In the genomic region with DNA sequence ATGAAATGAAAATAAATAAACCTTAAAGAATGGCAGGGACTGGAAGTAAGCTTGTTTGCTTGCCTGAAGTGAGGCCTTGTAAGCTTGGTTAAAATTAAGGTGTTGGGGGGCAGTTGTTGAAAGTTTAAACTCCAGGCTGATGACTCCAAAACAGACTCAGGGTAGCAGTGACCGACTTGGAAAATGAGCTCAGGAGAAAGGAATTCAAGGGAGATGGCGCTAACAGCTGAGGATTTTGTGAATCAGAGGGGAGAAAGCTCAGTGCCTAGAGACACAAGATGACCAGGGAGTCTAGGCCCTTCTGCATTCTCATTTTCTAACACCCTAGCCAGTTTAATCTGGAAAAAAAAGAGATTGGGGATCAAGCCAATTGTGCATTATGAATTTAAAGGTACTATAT, we compare ENCODE assay signal across 19 mouse cellular contexts. TPM values are rescaled to one million over a fixed set of nuclear protein-coding genes. Genes with fewer than 3 reads are reported as not detected.
A peak's percentile ranks its signal among the peaks of the same experiment; 100 is the strongest.
DNase-seq lines count a peak whose midpoint lies in the region; ATAC-seq and TF ChIP-seq lines count a peak whose summit lies in the region.
"Had no signal": no experiment of that assay in that cellular context is flagged by ENCODE, and none has a peak within 500 bp of the region (broad histone marks: within the 10 kb centered on the region; RNA-seq: fewer than 3 reads in every experiment).

No protein-coding gene starts in this region.

- 5% methylated on average over 2 of the region's 2 CpGs for WGBS in heart, embryonic 13.5 days
- 12% methylated on average over 2 of the region's 2 CpGs for WGBS in heart, embryonic 15.5 days
- 52% methylated on average over 2 of the region's 2 CpGs for WGBS in forebrain, postnatal 0 days
- 80% methylated on average over 2 of the region's 2 CpGs for WGBS in neural tube, embryonic 15.5 days

- 0 out of 2 replicates have a peak, but pooled peaks have one; percentile 31 for ATAC-seq in heart, embryonic 13.5 days (ENCODE audit: extremely low read depth, insufficient number of reproducible peaks, low FRiP score, low TSS enrichment)
- ATAC-seq in heart, embryonic 15.5 days (replicated peaks; ENCODE audit: insufficient number of reproducible peaks, insufficient read depth, low FRiP score, low read depth) = peak; percentile 32; the same call in 1 of the 2 replicates
- ATAC-seq in forebrain, postnatal 0 days = no peak
- ATAC-seq in neural tube, embryonic 15.5 days (ENCODE audit: low FRiP score) = no peak

- peaks cover 64% of the 10 kb centered on the region for H3K4me1 ChIP-seq in heart, embryonic 13.5 days
- H3K4me1 ChIP-seq in heart, embryonic 15.5 days (replicated peaks) = peaks cover 42% of the 10 kb centered on the region
- no peaks in the 10 kb centered on the region for H3K4me1 ChIP-seq in forebrain, postnatal 0 days (ENCODE audit: insufficient read depth)
- H3K4me1 ChIP-seq in neural tube, embryonic 15.5 days = no peaks in the 10 kb centered on the region
- H3K4me1 ChIP-seq: limb, embryonic 13.5 days had no signal

- peak overlapping the region; percentile 88 for H3K27ac ChIP-seq in heart, embryonic 13.5 days (replicated peaks)
- peak overlapping the region; percentile 73 for H3K27ac ChIP-seq in heart, embryonic 15.5 days
- H3K27ac ChIP-seq in forebrain, postnatal 0 days (ENCODE audit: low read depth, low read length) = no peak overlapping the region
- H3K27ac ChIP-seq in neural tube, embryonic 15.5 days (replicated peaks) = no peak overlapping the region
- H3K27ac ChIP-seq: forebrain, embryonic 10.5 days; kidney, postnatal 0 days; limb, embryonic 13.5 days; liver, embryonic 13.5 days; macrophage had no signal

- H3K9me3 ChIP-seq in heart, embryonic 13.5 days = no peaks in the 10 kb centered on the region
- no peaks in the 10 kb centered on the region for H3K9me3 ChIP-seq in heart, embryonic 15.5 days (replicated peaks)
- H3K9me3 ChIP-seq in forebrain, postnatal 0 days (ENCODE audit: low read length) = no peaks in the 10 kb centered on the region
- H3K9me3 ChIP-seq in neural tube, embryonic 15.5 days (replicated peaks) = no peaks in the 10 kb centered on the region
- H3K9me3 ChIP-seq: forebrain, embryonic 10.5 days; limb, embryonic 13.5 days; liver, embryonic 13.5 days had no signal

- no peak for TF ChIP-seq CTCF in forebrain, postnatal 0 days (IDR thresholded peaks at IDR 0.05; ENCODE audit: low read depth)

- no peak overlapping the region for H3K4me3 ChIP-seq in heart, embryonic 13.5 days
- H3K4me3 ChIP-seq in heart, embryonic 15.5 days = no peak overlapping the region
- no peak overlapping the region for H3K4me3 ChIP-seq in forebrain, postnatal 0 days (ENCODE audit: low read depth, low read length)
- no peak overlapping the region for H3K4me3 ChIP-seq in neural tube, embryonic 15.5 days (replicated peaks)
- H3K4me3 ChIP-seq: forebrain, embryonic 10.5 days; limb, embryonic 13.5 days; liver, embryonic 13.5 days had no signal

- H3K36me3 ChIP-seq in heart, embryonic 13.5 days = no peaks in the 10 kb centered on the region
- H3K36me3 ChIP-seq in heart, embryonic 15.5 days = no peaks in the 10 kb centered on the region
- H3K36me3 ChIP-seq in forebrain, postnatal 0 days (ENCODE audit: insufficient read depth) = no peaks in the 10 kb centered on the region
- no peaks in the 10 kb centered on the region for H3K36me3 ChIP-seq in neural tube, embryonic 15.5 days
- H3K36me3 ChIP-seq: forebrain, embryonic 10.5 days; limb, embryonic 13.5 days; liver, embryonic 13.5 days had no signal

- intact Hi-C loops in gastrocnemius, postnatal 36 days (cut with DNase I) = no loop called here
- intact Hi-C loops in heart, postnatal 14 days (cut with DNase I) = no loop called here

- DNase-seq in gastrocnemius, adult 18-20 months (ENCODE audit: low spot score) = peak; percentile 52
- no peak for DNase-seq in gastrocnemius, postnatal 36 days
- DNase-seq in heart, postnatal 14 days = no peak
- no peak for DNase-seq in forebrain, postnatal 0 days
- DNase-seq: adrenal gland, adult 8-10 months; cerebellum, adult 11-12 months; cerebellum, postnatal 25 days; embryo, embryonic 11 days; kidney, adult 18-20 months; liver, embryonic 13.5 days; thymus, postnatal 25 days had no signal

- 0 out of 2 replicates have a peak overlapping the region, but pooled peaks have one; percentile 25 for H3K9ac ChIP-seq in heart, embryonic 13.5 days
- H3K9ac ChIP-seq in heart, embryonic 15.5 days = no peak overlapping the region
- no peak overlapping the region for H3K9ac ChIP-seq in forebrain, postnatal 0 days
- no peak overlapping the region for H3K9ac ChIP-seq in neural tube, embryonic 15.5 days (replicated peaks)
- H3K9ac ChIP-seq: limb, embryonic 13.5 days; liver, embryonic 13.5 days had no signal

- H3K27me3 ChIP-seq in heart, embryonic 13.5 days (replicated peaks) = no peaks in the 10 kb centered on the region
- no peaks in the 10 kb centered on the region for H3K27me3 ChIP-seq in heart, embryonic 15.5 days
- H3K27me3 ChIP-seq in forebrain, postnatal 0 days (ENCODE audit: insufficient read depth, low read length) = no peaks in the 10 kb centered on the region
- no peaks in the 10 kb centered on the region for H3K27me3 ChIP-seq in neural tube, embryonic 15.5 days (replicated peaks)
- H3K27me3 ChIP-seq: limb, embryonic 13.5 days; liver, embryonic 13.5 days had no signal

- H3K4me2 ChIP-seq in heart, embryonic 13.5 days = peak overlapping the region; percentile 39
- no peak overlapping the region for H3K4me2 ChIP-seq in heart, embryonic 15.5 days
- no peak overlapping the region for H3K4me2 ChIP-seq in forebrain, postnatal 0 days (ENCODE audit: low read depth)
- H3K4me2 ChIP-seq in neural tube, embryonic 15.5 days = no peak overlapping the region
- H3K4me2 ChIP-seq: limb, embryonic 13.5 days; liver, embryonic 13.5 days; midbrain, embryonic 11.5 days had no signal

RNA-seq across cellular contexts. Expression of gene Myl4, which starts 10.5 kb away (rescaled TPM):
- total RNA-seq in gastrocnemius, adult 18-20 months (2021) = 1 to 10 TPM; 5.6 to 9.7 TPM
- total RNA-seq in gastrocnemius, postnatal 36 days (2021) = 1 to 10 TPM; 5.5 to 6.4 TPM
- 2,381 and 2,697 TPM in 2 replicates for polyA plus RNA-seq in heart, embryonic 13.5 days (2015; fragmentation: Nextera tagmentation; extraction: Ambion mirVana)
- 100 to 1,000 TPM; 280 to 698 TPM for total RNA-seq in heart, postnatal 14 days (2021)
- 1,694 and 1,744 TPM in 2 replicates for polyA plus RNA-seq in heart, embryonic 15.5 days (2015; fragmentation: Nextera tagmentation; extraction: Ambion mirVana)
- total RNA-seq in forebrain, postnatal 0 days (2014; rRNA removed) = 0.67 and 5.8 TPM in 2 replicates
- 4.6 and 5.3 TPM in 2 replicates for polyA plus RNA-seq in forebrain, postnatal 0 days (2015; fragmentation: Nextera tagmentation; extraction: Ambion mirVana)
- 16.2 and 19.5 TPM in 2 replicates for polyA plus RNA-seq in neural tube, embryonic 15.5 days (2015; fragmentation: Nextera tagmentation; extraction: Ambion mirVana)
- polyA plus RNA-seq: macrophage had no signal

RNA-seq across cellular contexts. Expression of gene Cdc27, which starts 10.6 kb away (rescaled TPM):
- 10 to 100 TPM; 28.3 to 28.7 TPM for total RNA-seq in gastrocnemius, adult 18-20 months (2021)
- 10 to 100 TPM; 24.9 to 25.2 TPM for total RNA-seq in gastrocnemius, postnatal 36 days (2021)
- 31.7 TPM in 2 replicates for polyA plus RNA-seq in heart, embryonic 13.5 days (2015; fragmentation: Nextera tagmentation; extraction: Ambion mirVana)
- 10 to 100 TPM; 23.2 to 26.5 TPM for total RNA-seq in heart, postnatal 14 days (2021)
- polyA plus RNA-seq in heart, embryonic 15.5 days (2015; fragmentation: Nextera tagmentation; extraction: Ambion mirVana) = 25.7 and 28.8 TPM in 2 replicates
- total RNA-seq in forebrain, postnatal 0 days (2014; rRNA removed) = 34.9 and 46.5 TPM in 2 replicates
- 23.3 and 33.2 TPM in 2 replicates for polyA plus RNA-seq in forebrain, postnatal 0 days (2015; fragmentation: Nextera tagmentation; extraction: Ambion mirVana)
- polyA plus RNA-seq in neural tube, embryonic 15.5 days (2015; fragmentation: Nextera tagmentation; extraction: Ambion mirVana) = 34.8 and 39.1 TPM in 2 replicates

RNA-seq across cellular contexts. Expression of gene Itgb3, which starts 46.8 kb away (rescaled TPM):
- total RNA-seq in gastrocnemius, adult 18-20 months (2021) = 1 to 10 TPM in 1 of 2 experiments, under 1 TPM in 1; 0.71 to 1.3 TPM
- under 1 TPM; 0.66 to 0.76 TPM for total RNA-seq in gastrocnemius, postnatal 36 days (2021)
- polyA plus RNA-seq in heart, embryonic 13.5 days (2015; fragmentation: Nextera tagmentation; extraction: Ambion mirVana) = 5.0 and 5.1 TPM in 2 replicates
- 1 to 10 TPM; 4.8 to 4.9 TPM for total RNA-seq in heart, postnatal 14 days (2021)
- 3.7 and 5.4 TPM in 2 replicates for polyA plus RNA-seq in heart, embryonic 15.5 days (2015; fragmentation: Nextera tagmentation; extraction: Ambion mirVana)
- 1.2 and 1.9 TPM in 2 replicates for total RNA-seq in forebrain, postnatal 0 days (2014; rRNA removed)
- polyA plus RNA-seq in forebrain, postnatal 0 days (2015; fragmentation: Nextera tagmentation; extraction: Ambion mirVana) = 0.47 and 0.71 TPM in 2 replicates
- 1.9 and 2.4 TPM in 2 replicates for polyA plus RNA-seq in neural tube, embryonic 15.5 days (2015; fragmentation: Nextera tagmentation; extraction: Ambion mirVana)

Comparison
In these comparisons a context has a peak if more than half of its experiments do, and no peak if none do; other contexts are left out.
1. ATAC-seq: peak in heart, embryonic 13.5 days (single experiment) and heart, embryonic 15.5 days (single experiment); none in forebrain, postnatal 0 days (single experiment) and neural tube, embryonic 15.5 days (single experiment).
2. H3K27ac ChIP-seq: peak in heart, embryonic 13.5 days (single experiment) and heart, embryonic 15.5 days (single experiment); none in forebrain, postnatal 0 days (single experiment) and neural tube, embryonic 15.5 days (single experiment).
3. RNA of gene Myl4, which starts 10.5 kb away (total RNA-seq): 280 to 698 TPM in heart, postnatal 14 days; 5.6 to 9.7 TPM in gastrocnemius, adult 18-20 months, 5.5 to 6.4 TPM in gastrocnemius, postnatal 36 days and 0.67 to 5.8 TPM in forebrain, postnatal 0 days; every median in the first group is over 10 times any median in the second.